Mouse (Mus musculus): ENCODE measurements around the gene Itgax. TPM values are rescaled to one million over a fixed set of nuclear protein-coding genes. Genes with fewer than 3 reads are reported as not detected.
"Not testable (repeated sequence)": the region's sequence is repeated elsewhere in the genome, so short reads cannot be mapped to it uniquely, and the experiment has no call there.

Itgax gene
- total RNA-seq, 4 experiments from 2014 or later, result 0.26 to 22.1 (median 9.0) TPM

DNA sequence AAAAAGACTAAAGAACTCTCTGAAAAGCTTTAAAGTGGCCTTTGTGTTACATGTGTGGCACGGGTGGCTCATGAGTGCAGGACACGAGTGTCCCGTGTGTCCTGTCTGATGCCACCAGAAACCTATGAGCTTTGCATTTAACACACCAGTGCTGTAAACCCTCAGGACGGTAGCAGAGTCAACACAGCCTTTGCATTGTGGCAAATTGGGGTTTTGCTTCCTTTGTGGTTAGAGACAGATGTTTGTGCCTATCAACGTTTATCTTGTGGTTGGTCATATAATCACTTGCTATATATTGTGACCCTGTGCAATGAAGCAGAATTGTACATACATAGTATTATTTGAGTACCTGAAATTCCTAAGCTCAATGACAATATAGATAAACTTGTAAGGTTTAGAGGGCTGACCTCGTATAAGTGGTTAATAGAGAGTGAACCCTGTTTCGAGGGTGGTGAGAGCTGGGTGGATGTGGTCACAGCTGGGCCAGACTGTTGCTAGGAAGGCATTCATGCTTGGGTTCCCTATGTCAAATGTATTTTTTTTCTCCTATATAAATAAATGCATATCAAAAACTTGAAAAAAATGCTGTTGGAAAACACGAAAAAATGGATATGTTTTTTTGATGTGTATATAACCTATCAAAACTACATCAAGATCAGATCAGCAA lies 29.5 kb downstream of the Itgax start:
- not testable (repeated sequence) for DNase-seq (ENCODE audit: low spot score in 2 of 2)

GRCm38 (mm10) chr7:128164001-128164400 lies 34.7 kb downstream of the Itgax start:
- no peak for DNase-seq (ENCODE audit: low spot score in 2 of 2)

GRCm38 (mm10) chr7:128166391-128166790 lies 37.0 kb downstream of the Itgax start:
- no peak for DNase-seq (ENCODE audit: low spot score in 2 of 2)

DNA sequence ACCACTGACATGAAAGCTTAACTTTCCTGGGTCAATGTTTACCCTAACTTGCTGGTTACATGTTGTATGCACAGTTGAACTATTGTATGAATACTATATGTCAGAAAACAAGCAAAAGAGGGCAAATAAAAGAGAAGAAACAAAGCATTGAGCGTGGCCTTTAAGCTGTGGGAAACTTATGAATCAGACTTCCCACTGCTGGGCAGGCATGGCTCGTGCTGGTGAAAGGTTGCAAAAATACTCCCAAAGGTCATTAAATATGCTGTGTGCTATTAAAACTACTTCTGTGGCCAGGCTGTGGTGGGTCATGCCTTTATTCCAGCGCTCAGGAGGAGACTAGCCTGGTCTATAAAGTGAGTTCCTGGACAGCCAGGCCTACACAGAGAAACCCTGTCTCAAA lies 40.6 kb downstream of the Itgax start:
- DNase-seq (ENCODE audit: low spot score in 2 of 2), result no peak

DNA sequence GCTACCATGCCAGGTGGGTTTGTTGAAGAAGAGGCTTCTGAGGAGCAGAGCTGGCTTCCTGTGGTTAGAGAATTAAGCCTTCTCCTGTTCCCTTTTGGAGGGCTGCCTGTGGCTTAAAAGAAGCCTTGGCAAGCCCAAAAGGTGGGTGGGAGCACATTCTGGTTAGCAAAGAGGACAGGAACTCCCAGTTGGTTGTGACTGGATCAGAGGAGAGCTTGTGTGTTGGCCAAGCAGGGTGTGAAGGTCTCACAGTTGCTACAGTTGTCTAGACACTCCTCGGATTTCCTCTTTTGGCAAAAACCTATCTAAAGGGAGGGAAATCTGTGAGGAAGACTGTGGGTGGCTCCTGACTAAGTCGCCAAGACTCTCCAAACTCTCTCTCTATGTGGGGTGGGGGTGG lies 49.0 kb downstream of the Itgax start:
- DNase-seq (ENCODE audit: low spot score in 2 of 2), result peak in 1 of 2 experiments; percentile 78

DNA sequence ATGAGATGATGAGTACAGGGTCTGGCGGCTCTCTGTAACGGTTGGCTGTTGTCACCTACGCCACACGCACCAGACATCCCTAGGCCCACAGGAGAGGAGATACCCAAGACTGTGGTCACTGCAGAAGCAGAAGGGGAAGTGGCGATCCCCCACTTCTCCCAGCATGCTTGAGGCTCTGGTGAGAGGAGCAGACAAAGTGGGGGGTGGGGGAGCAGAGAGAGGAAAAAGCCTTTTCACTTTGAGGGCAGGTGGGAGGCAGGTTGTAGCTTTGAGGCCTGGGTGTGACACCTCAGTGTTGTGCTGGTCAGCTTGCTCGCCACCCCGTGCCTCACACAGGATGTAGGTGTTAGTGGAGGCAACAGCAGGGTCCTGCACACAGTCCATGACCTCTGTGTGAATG lies 50.8 kb downstream of the Itgax start:
- DNase-seq (ENCODE audit: low spot score in 2 of 2), result no peak

- no peak for DNase-seq (ENCODE audit: low spot score in 2 of 2)
Observed at GRCm38 (mm10) chr7:128180546-128180945, 51.2 kb downstream of the Itgax start.

GRCm38 (mm10) chr7:128181691-128182090 lies 52.3 kb downstream of the Itgax start:
- no peak for DNase-seq (ENCODE audit: low spot score in 2 of 2)

Other genes starting within 250 kb of the Itgax start
- 1 to 10 TPM in 3 of 4 experiments, under 1 TPM in 1; 0.78 to 2.1 (median 1.4) TPM for gene Prss53, start 238.6 kb upstream of the Itgax start, total RNA-seq (2022)
- gene Gm21974, start 234.1 kb upstream of the Itgax start, total RNA-seq (2022), result not detected
- 10 to 100 TPM; 18.5 to 31.2 (median 25.2) TPM for gene Vkorc1, start 233.9 kb upstream of the Itgax start, total RNA-seq (2022)
- gene Bckdk, start 225.5 kb upstream of the Itgax start, total RNA-seq (2022), result 10 to 100 TPM; 39.4 to 47.5 (median 44.3) TPM
- gene Kat8, start 217.0 kb upstream of the Itgax start, total RNA-seq (2022), result 10 to 100 TPM; 25.3 to 33.8 (median 27.6) TPM
- under 1 TPM in 2 of 4 experiments, not detected in 2; 0.33 to 0.82 TPM for gene Prss8, start 199.4 kb upstream of the Itgax start, total RNA-seq (2022)
- 1 to 10 TPM; 6.2 to 9.2 (median 8.0) TPM for gene Prss36, start 182.8 kb upstream of the Itgax start, total RNA-seq (2022)
- gene Fus, start 162.1 kb upstream of the Itgax start, total RNA-seq (2022), result 100 to 1,000 TPM; 329 to 369 (median 354) TPM
- gene Pycard, start 135.7 kb upstream of the Itgax start, total RNA-seq (2022), result 10 to 100 TPM in 1 of 4 experiments, 1 to 10 TPM in 3; 2.6 to 11.7 (median 5.2) TPM
- gene Trim72, start 125.6 kb upstream of the Itgax start, total RNA-seq (2022), result 1 to 10 TPM in 3 of 4 experiments, under 1 TPM in 1; 0.96 to 1.5 (median 1.4) TPM
- 10 to 100 TPM; 11.2 to 21.7 (median 15.7) TPM for gene Itgam, start 66.9 kb upstream of the Itgax start, total RNA-seq (2022)
- under 1 TPM in 2 of 4 experiments, not detected in 2; 0.14 to 0.18 TPM for gene Gm49368, start 66.9 kb upstream of the Itgax start, total RNA-seq (2022)
- 1 to 10 TPM in 1 of 4 experiments, under 1 TPM in 1, not detected in 2; 0.66 to 1.4 TPM for gene Itgad, start 24.8 kb downstream of the Itgax start, total RNA-seq (2022)
- 10 to 100 TPM in 2 of 4 experiments, 1 to 10 TPM in 2; 4.5 to 14.1 (median 9.5) TPM for gene Cox6a2, start 76.8 kb downstream of the Itgax start, total RNA-seq (2022)
- gene Armc5, start 107.8 kb downstream of the Itgax start, total RNA-seq (2022), result 10 to 100 TPM; 14.2 to 16.8 (median 14.9) TPM
- gene 9130023H24Rik, start 108.5 kb downstream of the Itgax start, total RNA-seq (2022), result 1 to 10 TPM; 3.9 to 5.0 (median 4.4) TPM
- gene Tgfb1i1, start 117.3 kb downstream of the Itgax start, total RNA-seq (2022), result 10 to 100 TPM; 16.0 to 17.2 (median 16.5) TPM
- not detected for gene Slc5a2, start 136.1 kb downstream of the Itgax start, total RNA-seq (2022)
- 10 to 100 TPM; 25.7 to 29.4 (median 28.9) TPM for gene BC017158, start 168.6 kb downstream of the Itgax start, total RNA-seq (2022)